Mouse (Mus musculus) stomach, embryonic 15.5 days (tissue): ENCODE data around the gene Pth1r. TPM values are rescaled to one million over a fixed set of nuclear protein-coding genes. Genes with fewer than 3 reads are reported as not detected.

Experiments used
- ATAC-seq: fragments of 200-750 bp; cut with Nextera tagmentation; 2 replicates; pipeline ENCODE4 v1.8.0; 2017; ENCODE audit warnings: low read depth, moderate number of reproducible peaks, moderate TSS enrichment; ENCODE audit not compliant: insufficient read depth, low FRiP score
- H3K27ac ChIP-seq: fragments of 300-500 bp; sonication (generic); 2 replicates; pipeline ENCODE4 v1.5.1; 2015; ENCODE audit warnings: mild to moderate bottlenecking, inconsistent platforms
- H3K27me3 ChIP-seq: fragments of 300-500 bp; sonication (generic); replicated peaks from 2 replicates; pipeline ENCODE4 v1.6.1; 2015; ENCODE audit warnings: inconsistent platforms
- H3K36me3 ChIP-seq: fragments of 300-500 bp; sonication (generic); 2 replicates; pipeline ENCODE4 v1.6.1; 2015; ENCODE audit warnings: inconsistent platforms
- H3K4me1 ChIP-seq: fragments of 300-500 bp; sonication (generic); 2 replicates; pipeline ENCODE4 v1.6.1; 2015; ENCODE audit warnings: inconsistent platforms
- H3K4me2 ChIP-seq: fragments of 300-500 bp; sonication (generic); 2 replicates; pipeline ENCODE4 v1.6.1; 2015; ENCODE audit warnings: mild to moderate bottlenecking, inconsistent platforms
- H3K4me3 ChIP-seq: fragments of 300-500 bp; sonication (generic); replicated peaks from 2 replicates; pipeline ENCODE4 v1.5.1; 2015; ENCODE audit warnings: inconsistent platforms
- H3K9ac ChIP-seq: fragments of 300-500 bp; sonication (generic); 2 replicates; pipeline ENCODE4 v1.6.1; 2015; ENCODE audit warnings: inconsistent platforms
- H3K9me3 ChIP-seq: fragments of 300-500 bp; sonication (generic); 2 replicates; pipeline ENCODE4 v1.6.1; 2016; ENCODE audit warnings: inconsistent platforms
- WGBS: fragments of 180-500 bp; shearing (Covaris S2); methylation state at CpG from one replicate; pipeline ENCODE4 v1.1.7; 2015; 5-methylcytosine and 5-hydroxymethylcytosine counted together
- polyA plus RNA-seq: library from polyadenylated mRNA; unstranded; fragments of >200 nt; fragmentation: Nextera tagmentation; extraction: Ambion mirVana; gene quantifications from 2 replicates; pipeline ENCODE4 v1.2.1, GENCODE M21; 2015

The Pth1r gene
- polyA plus RNA-seq, result 23.9 and 24.3 TPM in 2 replicates

DNA sequence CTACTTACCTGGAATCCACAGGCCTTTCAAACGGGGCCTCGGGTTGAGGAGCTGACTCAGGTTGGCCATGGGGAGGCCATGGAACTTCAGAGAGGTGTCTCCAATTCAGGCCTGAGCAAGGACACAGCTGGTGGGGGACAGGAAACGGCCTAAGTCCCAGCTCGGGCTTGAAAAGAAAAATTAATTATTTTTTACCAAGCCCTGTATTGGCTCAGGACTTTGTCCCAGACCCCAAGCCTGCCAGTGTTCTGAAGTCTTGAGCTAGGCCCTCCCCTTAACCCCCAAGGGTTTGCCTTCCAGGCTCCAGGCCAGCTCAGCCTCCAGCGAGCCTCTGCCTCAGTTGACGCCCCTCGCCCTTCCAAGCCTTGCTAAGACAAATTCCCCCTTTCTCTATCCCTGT lies at the start of gene Pth1r:
Pth1r (minus strand) TSS at position 185 of the 400 bp plus-strand sequence.
- ATAC-seq, result no peak
- Histone ChIP-seq H3K27ac (no peak within 1 kb of the TSS), H3K9me3 (no peaks in the 10 kb centered on the region), H3K4me3 (no peak within 1 kb of the TSS), H3K4me1 (peaks cover 17% of the 10 kb centered on the region; the same call in 1 of the 2 replicates), H3K4me2 (no peak within 1 kb of the TSS), H3K27me3 (peaks cover 21% of the 10 kb centered on the region), H3K36me3 (no peaks in the 10 kb centered on the region), H3K9ac (no peak within 1 kb of the TSS)
- 61% methylated on average over 7 of the region's 7 CpGs for WGBS

DNA sequence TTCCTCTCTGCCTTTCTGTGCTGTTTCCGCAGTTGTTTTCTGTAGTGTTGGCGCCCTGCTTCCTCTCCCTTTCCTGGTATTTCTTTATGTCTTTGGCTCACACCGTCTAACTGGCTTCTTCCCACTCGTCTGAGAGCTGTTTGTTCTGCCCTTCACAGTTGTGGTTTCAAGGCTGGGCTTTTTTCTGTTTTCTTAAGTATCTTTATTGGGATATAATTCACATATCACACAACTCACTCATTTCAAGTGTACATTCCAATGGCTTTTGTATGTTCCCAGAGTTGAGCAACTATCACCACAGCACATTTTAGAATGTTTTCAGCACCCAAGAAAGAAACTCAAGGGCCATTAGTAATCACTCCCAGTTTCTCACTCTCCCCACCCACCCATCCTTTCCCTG lies 43.5 kb upstream of the Pth1r start:
- Histone ChIP-seq H3K9ac (no peak overlapping the region), H3K4me1 (no peaks in the 10 kb centered on the region), H3K27me3 (no peaks in the 10 kb centered on the region), H3K9me3 (no peaks in the 10 kb centered on the region), H3K4me2 (no peak overlapping the region), H3K4me3 (no peak overlapping the region), H3K27ac (no peak overlapping the region), H3K36me3 (no peaks in the 10 kb centered on the region)
- no peak for ATAC-seq
- 57% methylated on average over 4 of the region's 4 CpGs for WGBS

DNA sequence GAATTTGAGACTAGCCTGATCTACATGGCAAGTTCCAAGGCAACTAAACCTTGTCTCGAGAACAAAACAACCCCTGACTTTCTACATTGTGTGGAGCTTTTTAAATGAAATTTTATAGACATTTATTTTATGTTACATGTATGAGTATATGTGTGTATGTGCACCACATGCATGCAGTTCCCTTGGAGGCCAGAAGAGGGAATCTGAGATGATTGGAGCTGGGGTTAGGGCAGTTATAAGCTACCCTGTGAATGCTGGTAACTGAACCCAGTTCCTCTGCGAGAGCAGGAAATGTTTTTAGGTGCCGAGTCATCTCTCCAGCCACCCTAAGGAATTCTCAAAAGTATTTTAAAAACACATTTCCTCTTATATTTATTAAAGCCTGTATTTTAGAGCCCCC lies 41.2 kb upstream of the Pth1r start:
- WGBS, result 85% methylated on average over 3 of the region's 3 CpGs
- no peak for ATAC-seq

DNA sequence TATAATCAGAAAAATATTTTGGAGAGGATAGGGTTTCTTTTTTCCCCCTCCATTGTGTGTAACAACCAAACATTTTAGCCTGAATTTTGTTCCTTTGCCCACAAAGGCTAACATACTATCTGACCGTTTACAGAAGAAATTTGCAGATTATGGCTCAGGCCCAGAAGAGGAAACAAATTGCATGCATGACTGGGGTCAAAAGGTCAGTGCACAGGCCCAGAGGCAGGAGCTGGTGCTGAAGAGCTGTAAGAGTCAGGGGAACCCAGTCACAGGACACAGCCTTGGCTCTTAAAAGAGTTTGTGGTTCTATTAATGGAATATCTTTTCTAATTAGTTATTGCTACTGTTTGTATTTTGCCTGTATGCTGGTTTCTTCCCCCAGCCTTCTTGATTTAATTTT lies 36.7 kb upstream of the Pth1r start:
- WGBS, result 16% methylated on average over 1 of the region's 1 CpGs
- Histone ChIP-seq H3K4me3 (no peak overlapping the region), H3K36me3 (no peaks in the 10 kb centered on the region), H3K9me3 (no peaks in the 10 kb centered on the region), H3K27me3 (no peaks in the 10 kb centered on the region), H3K4me2 (no peak overlapping the region), H3K4me1 (peaks cover 7% of the 10 kb centered on the region), H3K27ac (no peak overlapping the region), H3K9ac (no peak overlapping the region)
- no peak for ATAC-seq

More for the DNA sequence above, 41.2 kb upstream of the Pth1r start:
- Histone ChIP-seq H3K4me2 (no peak overlapping the region), H3K4me3 (no peak overlapping the region), H3K36me3 (no peaks in the 10 kb centered on the region), H3K9ac (no peak overlapping the region), H3K9me3 (no peaks in the 10 kb centered on the region), H3K4me1 (no peaks in the 10 kb centered on the region), H3K27me3 (no peaks in the 10 kb centered on the region), H3K27ac (no peak overlapping the region)

DNA sequence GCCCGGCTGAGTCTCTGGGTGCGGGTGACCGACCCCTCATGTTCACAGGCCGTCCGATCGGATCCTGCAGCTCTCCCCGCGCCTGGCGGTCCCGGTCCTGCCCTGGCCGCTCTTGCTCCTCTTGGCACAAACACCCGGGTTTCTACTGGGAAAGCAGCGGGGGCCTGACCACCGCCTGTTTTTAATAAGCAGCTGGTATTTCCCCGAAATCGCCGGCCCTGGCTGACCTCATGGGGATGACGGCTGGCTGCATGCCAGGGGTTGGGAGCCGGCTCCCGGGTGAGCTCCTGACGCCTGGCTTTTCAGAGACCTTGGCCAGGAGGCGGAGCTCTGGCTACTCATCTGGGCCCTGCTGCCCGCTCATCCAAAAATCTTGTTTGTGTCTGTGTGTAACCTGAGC lies 34.8 kb upstream of the Pth1r start:
- Histone ChIP-seq H3K27me3 (no peaks in the 10 kb centered on the region), H3K9ac (peak overlapping the region; percentile 52), H3K9me3 (no peaks in the 10 kb centered on the region), H3K4me3 (peak overlapping the region; percentile 51), H3K36me3 (no peaks in the 10 kb centered on the region), H3K27ac (peak overlapping the region; percentile 82), H3K4me1 (peaks cover 7% of the 10 kb centered on the region), H3K4me2 (peak overlapping the region; percentile 88)
- peak; percentile 62 for ATAC-seq
- WGBS, result under 1% methylated on average over 23 of the region's 23 CpGs

DNA sequence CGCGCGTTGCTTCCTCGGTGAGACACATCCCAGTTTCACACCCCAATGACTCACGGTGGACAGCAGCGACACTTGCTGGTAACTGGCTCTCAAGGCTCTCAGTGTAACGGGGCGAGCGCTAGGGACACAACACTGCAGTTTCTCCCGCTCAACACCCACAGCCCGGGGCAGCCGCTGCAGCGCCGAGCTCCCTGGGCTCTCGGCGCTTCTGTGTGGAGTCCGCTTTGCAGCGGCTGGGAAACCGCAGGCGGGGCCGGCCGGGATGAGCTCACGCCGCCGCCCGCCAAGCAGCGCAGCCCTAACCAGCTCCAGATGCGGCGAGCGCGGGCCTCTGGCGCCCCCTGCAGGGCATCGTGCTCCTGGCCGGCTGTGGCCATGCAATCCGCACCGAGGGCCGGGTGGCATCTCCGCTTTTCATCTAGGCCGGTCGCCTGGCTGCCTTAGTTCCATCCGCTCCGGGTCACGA lies 34.3 kb upstream of the Pth1r start:
- Histone ChIP-seq H3K4me3 (peak overlapping the region; percentile 51), H3K27ac (peak overlapping the region; percentile 82), H3K9me3 (no peaks in the 10 kb centered on the region), H3K4me2 (peak overlapping the region; percentile 88), H3K4me1 (peaks cover 7% of the 10 kb centered on the region), H3K27me3 (no peaks in the 10 kb centered on the region), H3K9ac (peak overlapping the region; percentile 52), H3K36me3 (no peaks in the 10 kb centered on the region)
- ATAC-seq, result peak; percentile 89
- 0% methylated on average over 43 of the region's 43 CpGs for WGBS

DNA sequence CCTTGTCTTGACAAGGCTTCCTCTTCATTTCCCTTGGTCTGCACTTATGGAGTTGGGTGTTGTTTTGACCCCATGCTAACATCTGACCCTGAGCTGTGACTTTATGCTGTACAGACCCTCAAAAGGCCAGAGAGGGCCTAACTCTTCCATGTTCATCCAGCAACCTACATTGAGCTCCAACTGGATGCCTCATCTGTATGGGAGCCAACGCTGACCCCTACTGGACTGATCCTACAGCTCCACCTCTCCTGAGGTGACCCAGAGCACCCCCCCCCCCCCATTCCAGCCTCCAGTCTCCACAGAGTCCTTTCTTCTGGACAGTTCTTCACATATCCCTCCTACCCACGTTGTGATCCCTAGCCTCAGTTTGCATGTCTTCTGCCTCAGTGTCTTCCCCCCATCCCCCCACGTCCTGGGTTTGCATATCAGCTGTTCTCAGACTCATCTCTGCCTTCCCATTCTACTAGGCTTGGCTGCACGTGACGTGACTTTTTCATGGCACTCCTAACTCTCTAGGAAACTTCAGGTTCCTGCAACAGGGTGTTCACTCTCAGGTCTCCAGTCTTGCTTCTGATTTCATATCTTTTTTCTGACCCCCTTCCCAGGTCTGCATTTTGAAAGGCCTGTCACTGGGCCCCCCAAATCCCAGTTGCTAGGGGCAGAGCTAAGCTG lies 32.4 kb upstream of the Pth1r start:
- Histone ChIP-seq H3K27me3 (no peaks in the 10 kb centered on the region), H3K27ac (no peak overlapping the region), H3K36me3 (no peaks in the 10 kb centered on the region), H3K9ac (no peak overlapping the region), H3K4me1 (peaks cover 13% of the 10 kb centered on the region), H3K4me2 (no peak overlapping the region), H3K9me3 (no peaks in the 10 kb centered on the region), H3K4me3 (no peak overlapping the region)
- 68% methylated on average over 5 of the region's 5 CpGs for WGBS
- ATAC-seq, result no peak

DNA sequence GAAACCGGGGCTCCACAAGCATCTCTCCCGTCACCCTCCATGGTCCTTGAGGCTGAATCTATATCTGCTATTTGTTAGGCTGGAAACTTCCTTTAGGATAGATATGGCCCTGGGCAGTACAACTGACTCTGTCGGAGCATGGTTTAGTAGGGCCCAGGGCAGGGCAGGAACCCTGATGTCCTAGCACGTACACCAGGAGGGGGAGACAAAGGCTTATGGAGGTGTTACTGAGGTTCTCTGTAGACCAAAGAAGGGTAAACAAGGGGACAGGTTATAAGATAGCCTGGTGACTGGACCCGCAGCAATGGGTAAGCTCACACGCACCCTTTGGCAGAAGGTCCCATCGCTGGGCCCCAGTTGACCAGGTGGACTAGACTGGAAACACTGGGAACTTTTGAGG lies 31.6 kb upstream of the Pth1r start:
- Histone ChIP-seq H3K9me3 (no peaks in the 10 kb centered on the region), H3K27ac (no peak overlapping the region), H3K4me3 (no peak overlapping the region), H3K9ac (no peak overlapping the region), H3K4me2 (no peak overlapping the region), H3K36me3 (no peaks in the 10 kb centered on the region), H3K27me3 (no peaks in the 10 kb centered on the region), H3K4me1 (peaks cover 13% of the 10 kb centered on the region)
- WGBS, result 67% methylated on average over 7 of the region's 7 CpGs
- ATAC-seq, result no peak

DNA sequence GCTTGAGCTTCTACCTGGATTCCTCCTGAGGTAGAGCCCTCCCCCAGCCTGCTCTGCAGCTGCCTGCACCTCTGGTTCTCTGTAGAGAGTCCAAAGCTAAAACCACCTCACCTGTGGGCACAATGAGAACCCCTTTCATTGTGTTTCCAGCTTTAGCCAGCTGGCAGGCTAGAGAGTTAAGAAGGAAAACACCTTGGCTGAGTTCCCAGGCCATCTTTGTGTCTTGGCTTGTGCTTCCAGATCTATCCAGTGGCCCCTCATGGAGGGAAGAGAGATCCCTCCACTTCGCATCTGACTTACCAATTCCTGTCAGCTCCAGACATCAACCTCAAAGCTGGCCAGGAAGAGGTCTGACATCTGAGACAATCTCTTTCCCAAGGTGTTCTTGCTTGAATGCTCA lies 31.2 kb upstream of the Pth1r start:
- Histone ChIP-seq H3K9ac (no peak overlapping the region), H3K9me3 (no peaks in the 10 kb centered on the region), H3K4me3 (no peak overlapping the region), H3K4me2 (no peak overlapping the region), H3K4me1 (peaks cover 13% of the 10 kb centered on the region), H3K36me3 (no peaks in the 10 kb centered on the region), H3K27ac (no peak overlapping the region), H3K27me3 (no peaks in the 10 kb centered on the region)
- ATAC-seq, result no peak
- 59% methylated on average over 1 of the region's 1 CpGs for WGBS

DNA sequence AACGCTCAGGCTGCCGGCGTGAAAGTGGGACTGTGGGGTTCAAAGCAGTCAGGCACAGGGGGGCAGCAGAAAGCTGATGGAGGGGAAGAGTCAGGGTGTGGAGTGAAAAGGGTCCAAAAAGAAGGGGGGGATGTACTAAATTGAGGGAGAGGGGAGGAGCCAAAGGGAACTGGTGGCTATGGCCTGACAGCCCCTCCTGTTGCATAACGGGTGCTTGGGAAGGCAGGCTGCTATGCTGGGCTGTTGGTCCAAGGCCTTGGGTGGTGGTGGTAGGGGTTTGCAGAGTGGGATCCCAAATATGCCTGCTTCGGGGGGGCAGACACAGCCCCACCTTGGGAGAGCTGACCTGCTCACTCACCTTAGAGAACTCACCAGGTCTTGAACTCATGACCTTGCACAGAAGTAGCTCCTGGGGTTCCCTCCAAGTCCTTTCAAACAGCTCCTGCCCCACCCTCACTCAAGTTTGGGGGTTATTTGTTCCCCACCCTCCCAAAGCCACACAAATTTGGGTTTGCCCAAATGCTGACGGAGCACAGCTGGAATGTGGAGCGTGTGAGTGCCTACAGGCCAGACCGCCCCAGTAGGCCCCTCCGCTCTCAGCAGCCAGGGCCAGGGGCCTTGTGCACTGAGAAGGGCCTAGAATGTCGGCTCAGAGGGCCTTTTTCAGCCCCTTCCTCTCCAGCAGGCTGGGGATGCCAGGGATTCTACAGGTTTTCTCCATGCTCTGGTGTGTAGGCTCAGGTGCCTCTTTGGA lies 28.5 kb upstream of the Pth1r start:
- no peak for ATAC-seq
- H3K4me2 ChIP-seq, result no peak overlapping the region

DNA sequence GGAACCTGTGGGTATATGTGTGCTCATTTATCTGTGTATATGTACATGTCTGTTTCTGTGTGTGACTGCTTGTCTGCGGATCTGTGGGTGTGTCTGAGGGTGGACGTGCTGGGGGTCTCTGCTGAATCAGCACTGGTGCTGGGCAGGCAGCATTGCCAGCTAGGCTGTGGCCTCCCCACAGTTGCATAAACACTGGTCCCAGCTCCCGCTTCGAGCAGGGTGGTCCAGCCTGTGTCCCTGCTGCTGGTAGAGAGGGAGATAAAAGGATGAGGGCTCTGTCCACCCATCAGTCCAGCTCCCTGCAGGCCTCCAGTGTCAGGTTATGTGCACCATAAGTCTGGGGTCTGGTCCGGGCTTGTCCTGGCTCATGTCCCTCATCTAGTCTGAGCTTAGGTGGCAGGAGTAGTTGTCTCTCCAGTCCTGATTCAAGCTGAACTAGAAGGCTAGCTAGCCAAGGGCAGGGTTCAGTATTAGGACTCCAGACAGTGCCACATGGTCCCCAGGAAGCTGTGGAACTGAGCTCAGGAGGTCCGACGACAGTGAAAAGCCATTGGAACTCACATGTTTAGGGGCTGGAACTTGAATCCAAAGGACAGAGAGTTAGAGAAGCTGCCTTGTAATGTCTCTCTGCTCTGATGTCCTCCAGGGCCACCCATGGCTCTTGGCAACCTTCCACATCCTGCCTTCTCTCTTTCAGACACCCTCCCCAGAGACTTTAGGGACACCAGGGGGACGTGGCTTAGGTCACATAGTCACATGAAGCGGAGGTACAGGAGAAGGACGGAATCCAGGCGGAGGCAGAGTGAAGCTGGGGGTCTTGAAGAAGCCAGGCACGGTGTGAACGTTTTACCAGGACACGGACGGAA lies 27.7 kb upstream of the Pth1r start:
- no peak overlapping the region for H3K4me2 ChIP-seq
- H3K9ac ChIP-seq, result no peak overlapping the region
- H3K36me3 ChIP-seq, result no peaks in the 10 kb centered on the region
- H3K27me3 ChIP-seq, result no peaks in the 10 kb centered on the region
- H3K4me3 ChIP-seq, result no peak overlapping the region
- 64% methylated on average over 15 of the region's 15 CpGs for WGBS
- no peak for ATAC-seq
- H3K27ac ChIP-seq, result peak overlapping the region; percentile 52
- peaks cover 6% of the 10 kb centered on the region; the same call in 1 of the 2 replicates for H3K4me1 ChIP-seq
- H3K9me3 ChIP-seq, result no peaks in the 10 kb centered on the region

More for the DNA sequence above, 28.5 kb upstream of the Pth1r start:
- 57% methylated on average over 10 of the region's 10 CpGs for WGBS
- Histone ChIP-seq H3K4me1 (peaks cover 6% of the 10 kb centered on the region; the same call in 1 of the 2 replicates), H3K36me3 (no peaks in the 10 kb centered on the region), H3K9ac (no peak overlapping the region), H3K27ac (peak overlapping the region; percentile 52), H3K27me3 (no peaks in the 10 kb centered on the region), H3K9me3 (no peaks in the 10 kb centered on the region), H3K4me3 (no peak overlapping the region)
